Mouse (Mus musculus) stomach, embryonic 15.5 days (tissue): Measurements from ENCODE around the gene Foxd4. TPM values are rescaled to one million over a fixed set of nuclear protein-coding genes. Genes with fewer than 3 reads are reported as not detected.
"Not testable (repeated sequence)": the region's sequence is repeated elsewhere in the genome, so short reads cannot be mapped to it uniquely, and the experiment has no call there.

Experiments
- ATAC-seq: fragments of 200-750 bp; cut with Nextera tagmentation; 2 replicates; pipeline ENCODE4 v1.8.0; 2017; ENCODE audit warnings: low read depth, moderate number of reproducible peaks, moderate TSS enrichment; ENCODE audit not compliant: insufficient read depth, low FRiP score
- H3K27ac ChIP-seq: fragments of 300-500 bp; sonication (generic); 2 replicates; pipeline ENCODE4 v1.5.1; 2015; ENCODE audit warnings: mild to moderate bottlenecking, inconsistent platforms
- H3K27me3 ChIP-seq: fragments of 300-500 bp; sonication (generic); replicated peaks from 2 replicates; pipeline ENCODE4 v1.6.1; 2015; ENCODE audit warnings: inconsistent platforms
- H3K36me3 ChIP-seq: fragments of 300-500 bp; sonication (generic); 2 replicates; pipeline ENCODE4 v1.6.1; 2015; ENCODE audit warnings: inconsistent platforms
- H3K4me1 ChIP-seq: fragments of 300-500 bp; sonication (generic); 2 replicates; pipeline ENCODE4 v1.6.1; 2015; ENCODE audit warnings: inconsistent platforms
- H3K4me2 ChIP-seq: fragments of 300-500 bp; sonication (generic); 2 replicates; pipeline ENCODE4 v1.6.1; 2015; ENCODE audit warnings: mild to moderate bottlenecking, inconsistent platforms
- H3K4me3 ChIP-seq: fragments of 300-500 bp; sonication (generic); replicated peaks from 2 replicates; pipeline ENCODE4 v1.5.1; 2015; ENCODE audit warnings: inconsistent platforms
- H3K9ac ChIP-seq: fragments of 300-500 bp; sonication (generic); 2 replicates; pipeline ENCODE4 v1.6.1; 2015; ENCODE audit warnings: inconsistent platforms
- H3K9me3 ChIP-seq: fragments of 300-500 bp; sonication (generic); 2 replicates; pipeline ENCODE4 v1.6.1; 2016; ENCODE audit warnings: inconsistent platforms
- whole genome bisulfite sequencing: fragments of 180-500 bp; shearing (Covaris S2); methylation state at CpG from one replicate; pipeline ENCODE4 v1.1.7; 2015; 5-methylcytosine and 5-hydroxymethylcytosine counted together
- polyA plus RNA-seq: library from polyadenylated mRNA; unstranded; fragments of >200 nt; fragmentation: Nextera tagmentation; extraction: Ambion mirVana; gene quantifications from 2 replicates; pipeline ENCODE4 v1.2.1, GENCODE M21; 2015

Gene Foxd4
- polyA plus RNA-seq, 1 experiment from 2014 or later: not detected

DNA sequence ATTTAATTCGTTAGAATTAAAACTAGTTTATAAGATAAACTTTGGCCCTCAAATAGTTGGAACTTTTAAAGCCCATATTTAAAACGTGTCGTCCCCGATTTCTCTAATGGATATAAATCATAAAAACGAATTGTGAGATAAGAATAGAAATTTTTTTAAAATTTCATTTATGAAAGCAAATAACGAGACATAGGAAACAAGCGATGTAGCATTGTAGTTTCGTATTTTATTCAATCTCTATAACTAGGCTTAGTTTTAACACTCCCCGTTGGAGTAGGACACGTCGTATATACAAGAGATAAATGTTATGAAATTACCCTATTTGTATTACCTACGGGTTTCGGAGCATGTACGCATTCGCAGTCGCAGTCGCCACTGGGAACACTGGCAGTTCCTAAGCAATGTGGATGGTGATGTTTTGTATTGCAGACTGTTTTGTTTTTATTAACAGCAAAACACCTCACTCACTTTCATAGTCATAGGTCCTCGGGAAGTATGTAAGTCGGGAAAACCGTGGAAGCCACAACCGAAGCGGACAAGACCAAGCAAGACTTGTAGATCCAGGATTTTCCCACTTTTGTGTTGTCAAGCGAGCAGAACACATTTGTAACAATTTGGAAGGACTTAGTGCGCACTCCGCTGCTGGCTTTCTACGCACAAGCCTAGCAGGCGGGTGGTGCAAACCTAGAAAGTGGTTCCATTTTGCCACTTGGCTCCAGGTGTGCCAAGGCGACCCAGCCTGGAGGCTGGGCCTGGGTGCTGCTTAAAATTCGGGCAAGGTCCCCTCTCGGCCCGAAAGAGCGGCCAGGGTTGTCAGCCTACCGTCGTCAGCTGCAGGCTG is 2.0 kb downstream of the Foxd4 start:
- Histone ChIP-seq H3K9ac (no peak overlapping the region), H3K27me3 (peaks cover 73% of the 10 kb centered on the region), H3K4me2 (peak overlapping the region; percentile 69), H3K9me3 (no peaks in the 10 kb centered on the region), H3K36me3 (no peaks in the 10 kb centered on the region), H3K27ac (no peak overlapping the region), H3K4me1 (peaks cover 23% of the 10 kb centered on the region), H3K4me3 (peak overlapping the region; percentile 37)
- 4% methylated on average over 34 of the region's 34 CpGs for WGBS
- no peak for ATAC-seq

DNA sequence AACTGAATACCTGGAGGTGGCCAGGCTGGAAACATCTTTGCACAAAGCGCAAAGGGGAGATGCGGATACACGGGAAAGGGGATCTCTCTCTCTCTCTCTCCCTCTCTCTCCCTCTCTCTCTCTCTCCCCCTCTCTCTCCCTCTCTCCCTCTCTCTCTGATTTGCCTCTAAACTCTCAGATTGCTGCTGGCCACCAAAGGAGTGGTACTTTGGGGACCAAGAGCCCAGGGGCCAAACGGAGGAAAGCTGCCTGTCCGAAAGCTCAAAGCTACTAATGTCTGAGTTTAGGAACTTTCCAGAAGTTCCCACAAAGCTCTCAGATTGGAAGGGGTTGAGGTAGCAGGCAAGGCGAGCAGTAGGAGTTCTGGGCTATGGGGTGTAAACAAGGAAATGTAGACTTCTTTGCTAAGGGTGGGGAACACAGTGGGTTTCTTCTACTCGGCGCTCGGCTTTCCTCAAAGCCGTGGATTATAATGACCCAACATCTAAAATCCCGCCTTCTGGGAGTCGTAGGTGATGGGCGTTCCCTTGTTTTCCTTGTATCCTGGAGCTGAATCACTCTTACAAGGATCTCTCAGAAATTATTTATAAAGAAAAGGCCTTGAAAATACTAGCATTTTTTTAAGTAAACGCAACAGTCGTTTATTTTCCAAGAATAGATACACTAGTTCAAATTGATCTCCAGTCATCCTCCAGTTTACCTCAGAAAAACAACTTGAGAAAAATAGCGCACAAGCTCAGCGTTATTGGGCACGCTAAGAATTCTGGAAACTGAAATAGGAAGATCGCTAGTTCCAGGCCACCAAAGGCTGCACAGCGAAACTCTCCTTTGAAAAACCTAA is 2.9 kb downstream of the Foxd4 start:
- Histone ChIP-seq H3K27ac (no peak overlapping the region), H3K36me3 (no peaks in the 10 kb centered on the region), H3K9ac (no peak overlapping the region), H3K4me3 (peak overlapping the region; percentile 21; the same call in 1 of the 2 replicates), H3K27me3 (peaks cover 70% of the 10 kb centered on the region), H3K4me2 (no peak overlapping the region), H3K9me3 (no peaks in the 10 kb centered on the region), H3K4me1 (peaks cover 23% of the 10 kb centered on the region)
- ATAC-seq: no peak
- WGBS: 3% methylated on average over 20 of the region's 20 CpGs

DNA sequence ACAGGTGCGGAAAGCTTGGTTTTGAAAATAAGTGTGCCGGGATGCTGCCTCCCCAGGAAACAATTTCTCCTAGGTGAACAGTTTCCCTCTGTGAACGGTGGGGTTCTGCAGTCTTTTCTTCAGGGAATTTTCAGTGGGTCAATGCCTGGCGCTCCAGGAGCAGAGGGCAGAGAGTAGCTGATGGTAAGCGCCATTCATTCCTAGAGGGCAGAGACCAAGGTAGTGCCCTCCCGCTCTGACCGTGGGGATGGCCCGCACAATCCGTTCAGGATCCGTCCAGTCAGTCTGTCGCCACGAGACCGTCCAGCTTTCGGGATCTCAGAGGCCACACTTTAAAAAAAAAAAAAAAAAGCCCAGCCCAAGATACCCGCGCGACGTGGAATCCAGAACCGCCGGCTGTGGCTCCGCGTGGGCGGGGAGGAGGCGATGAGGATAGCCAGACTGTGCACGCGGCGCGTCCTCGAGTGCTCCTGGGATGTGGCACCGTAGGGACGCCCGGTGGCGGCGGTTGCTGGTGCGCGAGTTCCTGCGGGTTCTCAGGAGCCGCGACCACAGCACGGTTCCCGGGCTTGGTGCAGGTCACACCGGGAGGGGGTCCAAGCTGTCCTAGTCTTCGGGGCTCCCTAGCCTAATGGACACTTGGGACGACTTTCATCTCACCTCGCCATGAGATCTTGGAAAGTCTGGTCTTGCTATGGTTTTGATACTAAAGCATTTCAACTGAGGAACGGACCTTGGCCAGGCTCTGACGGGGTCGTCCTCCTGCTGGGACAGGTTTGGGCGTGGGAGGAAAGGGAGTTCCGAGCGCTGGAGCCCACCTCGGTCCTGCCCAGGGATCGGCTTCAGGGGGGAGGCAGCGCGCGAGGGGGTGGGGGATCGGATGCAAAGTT is 3.7 kb downstream of the Foxd4 start:
- no peak overlapping the region for H3K9ac ChIP-seq

DNA sequence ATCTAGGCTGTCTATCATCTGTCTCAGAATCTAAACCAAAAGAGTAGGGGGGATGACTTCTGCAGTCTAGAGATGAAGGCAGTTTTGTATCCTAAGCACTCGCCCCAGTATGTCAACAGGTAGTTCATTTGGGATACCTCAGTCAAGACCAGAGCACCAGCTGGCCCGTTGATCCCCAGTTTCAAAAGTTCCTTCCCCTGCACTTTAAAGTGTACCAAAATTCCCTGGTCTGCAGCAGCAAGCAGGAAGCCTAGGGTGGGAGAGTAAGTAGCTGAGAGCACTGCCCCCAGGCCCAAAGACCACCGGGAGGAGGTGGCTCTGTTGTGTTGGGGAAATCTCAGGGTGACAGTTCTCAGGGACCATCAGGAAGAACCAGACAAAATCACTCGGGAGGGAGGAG is 4.5 kb downstream of the Foxd4 start:
- H3K36me3 ChIP-seq: no peaks in the 10 kb centered on the region
- no peak overlapping the region for H3K27ac ChIP-seq
- H3K4me2 ChIP-seq: no peak overlapping the region
- H3K9me3 ChIP-seq: no peaks in the 10 kb centered on the region
- H3K27me3 ChIP-seq: peaks cover 55% of the 10 kb centered on the region
- 17% methylated on average over 4 of the region's 4 CpGs for WGBS
- H3K9ac ChIP-seq: no peak overlapping the region
- peaks cover 23% of the 10 kb centered on the region for H3K4me1 ChIP-seq
- H3K4me3 ChIP-seq: no peak overlapping the region
- ATAC-seq: no peak

More for the DNA sequence above, 3.7 kb downstream of the Foxd4 start:
- Histone ChIP-seq H3K36me3 (no peaks in the 10 kb centered on the region), H3K4me2 (peak overlapping the region; percentile 38), H3K27me3 (peaks cover 62% of the 10 kb centered on the region), H3K27ac (no peak overlapping the region), H3K9me3 (no peaks in the 10 kb centered on the region), H3K4me3 (peak overlapping the region; percentile 21; the same call in 1 of the 2 replicates), H3K4me1 (peaks cover 23% of the 10 kb centered on the region)
- WGBS: 2% methylated on average over 57 of the region's 57 CpGs
- ATAC-seq: no peak

DNA sequence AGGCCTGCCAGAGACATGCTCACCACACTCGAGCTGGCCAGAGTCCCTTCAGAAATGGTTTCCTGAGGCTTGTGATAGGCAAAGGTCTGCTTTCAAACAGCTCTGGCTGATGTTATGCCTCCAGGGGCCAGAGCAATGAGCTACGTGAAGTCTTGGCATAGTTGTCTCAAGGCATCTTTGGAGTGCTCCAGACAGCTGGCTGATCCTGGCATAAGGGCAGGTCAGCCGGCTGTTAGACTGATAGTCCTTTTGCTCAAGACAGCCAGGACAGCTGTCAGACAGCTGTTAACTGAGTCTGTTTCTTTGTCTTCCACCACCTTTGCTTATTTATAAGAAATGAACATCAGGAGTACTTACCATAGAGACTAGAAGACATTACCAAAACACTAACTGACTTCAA is 14.1 kb downstream of the Foxd4 start:
- Histone ChIP-seq H3K27ac (no peak overlapping the region), H3K27me3 (no peaks in the 10 kb centered on the region), H3K4me3 (no peak overlapping the region), H3K9me3 (no peaks in the 10 kb centered on the region), H3K36me3 (no peaks in the 10 kb centered on the region), H3K4me1 (no peaks in the 10 kb centered on the region), H3K9ac (no peak overlapping the region), H3K4me2 (no peak overlapping the region)
- no peak for ATAC-seq
- WGBS: 74% methylated on average over 3 of the region's 3 CpGs

DNA sequence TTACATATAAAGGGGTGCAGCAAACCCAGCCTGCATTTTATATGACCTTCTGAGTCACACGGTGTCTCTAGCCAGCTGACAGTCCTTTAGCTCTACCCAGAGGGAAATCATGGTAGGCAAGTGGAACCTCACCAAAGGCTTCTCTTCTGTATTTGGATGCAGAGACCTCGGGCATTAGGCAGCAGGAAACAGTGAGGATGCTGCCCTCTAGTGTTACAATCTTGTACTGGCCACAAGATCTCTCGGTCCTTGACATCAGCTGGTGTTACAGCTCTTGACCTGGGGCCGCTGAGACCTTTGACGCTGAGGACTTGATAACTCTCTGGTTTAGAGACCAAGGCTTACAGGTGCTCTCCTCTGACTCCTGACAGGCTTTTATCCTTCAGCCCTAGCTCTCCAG is 15.5 kb downstream of the Foxd4 start:
- Histone ChIP-seq H3K27me3 (no peaks in the 10 kb centered on the region), H3K4me1 (no peaks in the 10 kb centered on the region), H3K4me2 (no peak overlapping the region), H3K36me3 (no peaks in the 10 kb centered on the region), H3K9me3 (no peaks in the 10 kb centered on the region), H3K27ac (no peak overlapping the region), H3K9ac (no peak overlapping the region), H3K4me3 (no peak overlapping the region)
- 8% methylated on average over 5 of the region's 5 CpGs for WGBS
- ATAC-seq: no peak

DNA sequence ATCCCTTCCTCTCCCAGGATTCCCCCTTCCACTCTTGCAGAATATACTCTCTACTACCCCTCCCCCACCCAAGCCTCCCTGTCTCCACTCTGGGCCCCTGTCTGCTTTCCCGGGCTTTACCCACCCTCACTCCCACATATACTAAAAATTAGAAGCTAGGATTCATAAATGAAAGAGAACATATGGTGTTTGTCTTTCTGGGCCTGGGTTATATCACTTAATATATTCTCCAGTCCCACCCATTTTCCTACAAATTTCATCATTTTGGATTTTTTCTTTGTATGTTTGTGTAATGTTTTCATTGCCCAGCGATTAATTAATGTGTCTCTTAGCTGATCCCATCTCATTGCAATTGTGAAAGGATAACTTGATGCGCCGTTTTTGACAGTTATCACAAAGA is 19.8 kb downstream of the Foxd4 start:
- no peaks in the 10 kb centered on the region for H3K27me3 ChIP-seq
- no peak overlapping the region for H3K4me2 ChIP-seq
- no peak for ATAC-seq
- no peaks in the 10 kb centered on the region for H3K36me3 ChIP-seq
- 41% methylated on average over 4 of the region's 4 CpGs for WGBS
- no peaks in the 10 kb centered on the region for H3K4me1 ChIP-seq
- H3K9me3 ChIP-seq: no peaks in the 10 kb centered on the region
- H3K4me3 ChIP-seq: no peak overlapping the region
- H3K27ac ChIP-seq: no peak overlapping the region
- no peak overlapping the region for H3K9ac ChIP-seq

DNA sequence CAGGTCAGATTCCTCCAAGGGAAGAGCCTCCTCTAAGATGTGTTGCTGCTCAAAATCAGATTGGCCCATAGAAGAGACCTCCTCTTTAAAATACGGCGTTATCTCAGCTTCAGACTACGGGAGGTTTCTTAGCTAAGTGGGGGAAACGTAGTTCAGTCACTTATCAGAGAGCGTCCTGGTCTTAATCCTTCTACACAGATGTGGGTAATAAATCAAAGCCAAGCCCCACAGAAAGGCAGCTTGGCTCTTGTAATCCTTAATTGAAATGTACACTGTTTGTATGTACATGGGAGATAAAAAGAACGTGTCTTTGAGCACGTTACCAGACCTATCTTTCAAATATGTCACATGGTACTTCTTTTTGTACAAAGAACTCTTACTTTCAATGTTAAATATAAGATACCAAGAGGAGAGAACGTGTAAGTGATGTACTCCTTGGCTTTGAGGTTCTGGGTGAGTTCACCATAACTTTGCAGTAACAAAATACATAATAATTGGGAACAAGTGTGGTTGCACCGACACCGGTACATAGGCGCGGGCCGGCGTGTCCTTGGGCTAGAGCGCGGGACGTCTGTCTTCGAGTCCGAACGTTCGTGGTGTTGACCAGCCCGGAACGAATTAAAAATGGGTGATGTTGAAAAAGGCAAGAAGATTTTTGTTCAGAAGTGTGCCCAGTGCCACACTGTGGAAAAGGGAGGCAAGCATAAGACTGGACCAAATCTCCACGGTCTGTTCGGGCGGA is 25.7 kb downstream of the Foxd4 start, which contains the start of gene Gm10053:
Gm10053 (plus strand) TSS at position 558 of the 742 bp plus-strand sequence.
- not testable (repeated sequence) for ATAC-seq, H3K9ac ChIP-seq, H3K4me1 ChIP-seq, H3K27me3 ChIP-seq, H3K4me2 ChIP-seq, H3K4me3 ChIP-seq, H3K36me3 ChIP-seq, H3K9me3 ChIP-seq
- WGBS: 63% methylated on average over 23 of the region's 26 CpGs
- peak within 1 kb of the TSS; percentile 48; the same call in 1 of the 2 replicates for H3K27ac ChIP-seq

DNA sequence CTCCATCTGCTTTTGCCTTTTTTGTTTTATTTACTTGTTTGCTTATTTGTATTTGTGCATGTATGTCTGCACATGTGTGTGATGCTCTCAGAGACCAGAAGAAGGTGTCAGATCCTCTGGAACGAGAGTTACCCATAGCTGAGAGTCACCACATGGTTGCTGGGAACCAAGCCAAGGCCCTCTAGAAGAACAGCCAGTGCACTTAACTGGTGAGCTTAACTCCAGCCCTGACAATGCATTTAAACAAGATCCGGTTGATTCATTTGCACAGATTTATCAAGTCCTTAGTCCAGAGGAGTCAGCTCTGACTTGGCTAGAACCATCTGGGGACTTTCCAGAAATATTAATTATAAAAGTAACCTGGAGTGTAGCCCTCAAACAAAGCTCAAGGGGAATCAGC is 27.1 kb downstream of the Foxd4 start:
- no peak overlapping the region for H3K9ac ChIP-seq
- no peaks in the 10 kb centered on the region for H3K9me3 ChIP-seq
- no peak overlapping the region for H3K27ac ChIP-seq
- 37% methylated on average over 2 of the region's 2 CpGs for WGBS
- no peak overlapping the region for H3K4me2 ChIP-seq
- peaks cover 9% of the 10 kb centered on the region; the same call in 1 of the 2 replicates for H3K4me1 ChIP-seq
- no peak overlapping the region for H3K4me3 ChIP-seq
- H3K27me3 ChIP-seq: no peaks in the 10 kb centered on the region
- H3K36me3 ChIP-seq: no peaks in the 10 kb centered on the region
- peak; percentile 61 for ATAC-seq

DNA sequence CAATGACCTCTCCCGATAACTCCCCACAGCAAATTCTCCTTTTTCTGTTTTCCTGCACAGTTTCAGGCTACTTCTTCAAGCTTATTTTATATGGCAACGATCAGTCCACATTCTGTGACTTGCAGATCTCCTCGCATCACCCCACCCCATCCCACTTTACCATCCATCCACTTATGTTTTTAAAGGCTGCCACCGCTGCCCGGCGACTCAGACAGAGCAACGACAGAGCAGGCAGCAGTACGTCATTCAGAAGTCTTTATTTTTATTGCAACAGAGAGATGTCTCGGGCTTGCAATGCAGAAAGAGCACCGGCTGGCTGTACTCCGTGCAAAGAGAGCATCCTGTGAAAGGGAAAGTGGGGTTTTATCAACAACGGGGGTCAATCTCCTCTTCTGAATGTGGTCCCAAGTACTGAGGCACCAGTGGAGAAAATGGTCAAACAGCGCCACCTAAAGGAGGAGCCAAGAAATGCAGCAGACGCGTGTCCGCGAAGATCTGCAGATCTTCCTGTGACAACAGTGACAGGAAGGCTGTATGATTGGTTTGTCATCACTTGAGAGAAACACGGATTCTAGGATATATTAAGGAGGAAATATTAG is 29.9 kb downstream of the Foxd4 start:
- Histone ChIP-seq H3K4me1 (peaks cover 14% of the 10 kb centered on the region; the same call in 1 of the 2 replicates), H3K27me3 (no peaks in the 10 kb centered on the region), H3K4me3 (peak overlapping the region; percentile 38), H3K4me2 (peak overlapping the region; percentile 51), H3K36me3 (no peaks in the 10 kb centered on the region), H3K9me3 (no peaks in the 10 kb centered on the region), H3K9ac (no peak overlapping the region), H3K27ac (no peak overlapping the region)
- ATAC-seq: no peak; the same call in 1 of the 2 replicates
- 14% methylated on average over 18 of the region's 18 CpGs for WGBS
